Mouse (Mus musculus) ES-Bruce4 (cell line): ENCODE measurements at regions not wholly inside any gene's neighbourhood (a gene's known extent, or its start where the extent isn't known, plus 50 kb on each side); places are given as distances from the start of the nearest gene placed in this dataset.

Experiments used
- H3K27ac ChIP-seq: 2 replicates; pipeline ENCODE4 v1.5.1; 2012; ENCODE audit warnings: low read length, inconsistent platforms; ENCODE audit not compliant: insufficient read depth
- H3K27me3 ChIP-seq: 2 replicates; pipeline ENCODE4 v1.6.1; 2012; ENCODE audit warnings: mild to moderate bottlenecking, low read length, inconsistent platforms; ENCODE audit not compliant: control insufficient read depth, poor library complexity, insufficient read depth, severe bottlenecking
- H3K36me3 ChIP-seq: 2 replicates; pipeline ENCODE4 v1.6.1; 2012; ENCODE audit warnings: inconsistent platforms, mild to moderate bottlenecking, low read length, moderate library complexity; ENCODE audit not compliant: control insufficient read depth, poor library complexity, insufficient read depth, severe bottlenecking
- H3K4me1 ChIP-seq: one replicate; pipeline ENCODE4 v1.8.1; 2011; ENCODE audit warnings: low read length; ENCODE audit not compliant: control insufficient read depth, insufficient read depth
- H3K4me3 ChIP-seq: 2 replicates; pipeline ENCODE4 v1.5.1; 2011; ENCODE audit warnings: low read depth, mild to moderate bottlenecking, low read length
- H3K9ac ChIP-seq: 2 replicates; pipeline ENCODE4 v1.6.1; 2012; ENCODE audit warnings: low read depth, mild to moderate bottlenecking, inconsistent platforms; ENCODE audit not compliant: poor library complexity, severe bottlenecking
- H3K9me3 ChIP-seq: replicated peaks from 2 replicates; pipeline ENCODE4 v1.6.1; 2012; ENCODE audit warnings: mild to moderate bottlenecking, low read length, inconsistent platforms; ENCODE audit not compliant: control insufficient read depth, poor library complexity, insufficient read depth, severe bottlenecking
- CTCF ChIP-seq: IDR thresholded peaks from one replicate; pipeline ENCODE4 v1.8.1; 2011; ENCODE audit warnings: low read depth, low read length
- EP300 ChIP-seq: IDR thresholded peaks from 2 replicates; pipeline ENCODE4 v1.6.1; 2011; ENCODE audit warnings: low read depth, low read length; ENCODE audit not compliant: insufficient read depth
- POLR2A ChIP-seq: IDR thresholded peaks from one replicate; pipeline ENCODE4 v1.8.1; 2011; ENCODE audit warnings: low read length; ENCODE audit not compliant: insufficient read depth

GRCm38 (mm10) chr19:35034408-35034807 lies 112.2 kb downstream of the Kif20b start:
- H3K4me3 ChIP-seq, result no peak overlapping the region
- no peak overlapping the region for H3K27ac ChIP-seq
- no peaks in the 10 kb centered on the region for H3K9me3 ChIP-seq

GRCm38 (mm10) chr19:35045576-35045975 lies 123.4 kb downstream of the Kif20b start:
- Histone ChIP-seq H3K4me1 (no peaks in the 10 kb centered on the region), H3K4me3 (no peak overlapping the region), H3K27me3 (no peaks in the 10 kb centered on the region; the same call in 1 of the 2 replicates), H3K36me3 (no peaks in the 10 kb centered on the region), H3K9ac (no peak overlapping the region), H3K27ac (no peak overlapping the region), H3K9me3 (no peaks in the 10 kb centered on the region)
- TF ChIP-seq EP300 (no peak), CTCF (no peak), POLR2A (no peak)

More at GRCm38 (mm10) chr19:35034408-35034807, 112.2 kb downstream of the Kif20b start:
- TF ChIP-seq CTCF (no peak), EP300 (no peak), POLR2A (no peak)
- no peak overlapping the region for H3K9ac ChIP-seq
- H3K36me3 ChIP-seq, result no peaks in the 10 kb centered on the region
- H3K4me1 ChIP-seq, result no peaks in the 10 kb centered on the region
- no peaks in the 10 kb centered on the region for H3K27me3 ChIP-seq

- H3K9ac ChIP-seq, result no peak overlapping the region
- TF ChIP-seq EP300 (no peak), POLR2A (no peak), CTCF (no peak)
Observed at GRCm38 (mm10) chr19:35066352-35066935, 144.3 kb downstream of the Kif20b start.

GRCm38 (mm10) chr19:35081126-35081525 lies 159.0 kb downstream of the Kif20b start:
- no peak overlapping the region for H3K9ac ChIP-seq
- TF ChIP-seq CTCF (no peak), POLR2A (no peak), EP300 (no peak)

More at GRCm38 (mm10) chr19:35066352-35066935, 144.3 kb downstream of the Kif20b start:
- no peak overlapping the region for H3K4me3 ChIP-seq
- H3K27ac ChIP-seq, result no peak overlapping the region
- peaks cover 2% of the 10 kb centered on the region for H3K4me1 ChIP-seq
- H3K27me3 ChIP-seq, result no peaks in the 10 kb centered on the region
- no peaks in the 10 kb centered on the region for H3K36me3 ChIP-seq
- H3K9me3 ChIP-seq, result no peaks in the 10 kb centered on the region

GRCm38 (mm10) chr19:35101244-35101643 lies 179.1 kb downstream of the Kif20b start:
- H3K9me3 ChIP-seq, result no peaks in the 10 kb centered on the region
- H3K27me3 ChIP-seq, result no peaks in the 10 kb centered on the region
- no peak for TF ChIP-seq POLR2A
- no peak for TF ChIP-seq CTCF
- no peak for TF ChIP-seq EP300
- H3K4me1 ChIP-seq, result no peaks in the 10 kb centered on the region
- no peak overlapping the region for H3K9ac ChIP-seq
- no peak overlapping the region for H3K27ac ChIP-seq
- H3K4me3 ChIP-seq, result no peak overlapping the region
- no peaks in the 10 kb centered on the region for H3K36me3 ChIP-seq

More at GRCm38 (mm10) chr19:35081126-35081525, 159.0 kb downstream of the Kif20b start:
- H3K36me3 ChIP-seq, result no peaks in the 10 kb centered on the region
- H3K4me3 ChIP-seq, result no peak overlapping the region
- no peaks in the 10 kb centered on the region for H3K9me3 ChIP-seq
- H3K4me1 ChIP-seq, result no peaks in the 10 kb centered on the region
- no peaks in the 10 kb centered on the region for H3K27me3 ChIP-seq
- H3K27ac ChIP-seq, result no peak overlapping the region

- Histone ChIP-seq H3K4me3 (no peak overlapping the region), H3K9me3 (no peaks in the 10 kb centered on the region), H3K36me3 (no peaks in the 10 kb centered on the region), H3K4me1 (no peaks in the 10 kb centered on the region), H3K27ac (no peak overlapping the region), H3K9ac (no peak overlapping the region), H3K27me3 (no peaks in the 10 kb centered on the region)
- TF ChIP-seq POLR2A (no peak), CTCF (no peak), EP300 (no peak)
Observed at GRCm38 (mm10) chr19:35114313-35114712, 192.2 kb downstream of the Kif20b start.
